Mouse (Mus musculus) limb, embryonic 13.5 days (tissue): ENCODE measurements around the gene Gm20896. TPM values are rescaled to one million over a fixed set of nuclear protein-coding genes. Genes with fewer than 3 reads are reported as not detected.
"Not testable (repeated sequence)": the region's sequence is repeated elsewhere in the genome, so short reads cannot be mapped to it uniquely, and the experiment has no call there.

Source experiments
- ATAC-seq: fragments of 200-750 bp; cut with Nextera tagmentation; 2 replicates; pipeline ENCODE4 v1.8.0; 2017; ENCODE audit warnings: low read depth, moderate number of reproducible peaks, moderate TSS enrichment; ENCODE audit not compliant: low FRiP score
- H3K27ac ChIP-seq: fragments of 300-500 bp; sonication (generic); 2 replicates; pipeline ENCODE4 v1.5.1; 2015; ENCODE audit warnings: inconsistent platforms, mild to moderate bottlenecking, moderate library complexity
- H3K27me3 ChIP-seq: fragments of 300-500 bp; sonication (generic); 2 replicates; pipeline ENCODE4 v1.6.1; 2015; ENCODE audit warnings: mild to moderate bottlenecking, inconsistent platforms
- H3K36me3 ChIP-seq: fragments of 300-500 bp; sonication (generic); 2 replicates; pipeline ENCODE4 v1.6.1; 2015; ENCODE audit warnings: inconsistent platforms, mild to moderate bottlenecking, moderate library complexity
- H3K4me1 ChIP-seq: fragments of 300-500 bp; sonication (generic); 2 replicates; pipeline ENCODE4 v1.6.1; 2015; ENCODE audit warnings: inconsistent platforms
- H3K4me2 ChIP-seq: fragments of 300-500 bp; sonication (generic); replicated peaks from 2 replicates; pipeline ENCODE4 v1.6.1; 2015; ENCODE audit warnings: inconsistent platforms, mild to moderate bottlenecking, moderate library complexity
- H3K4me3 ChIP-seq: fragments of 300-500 bp; sonication (generic); 2 replicates; pipeline ENCODE4 v1.5.1; 2015; ENCODE audit warnings: moderate library complexity, mild to moderate bottlenecking, inconsistent platforms
- H3K9ac ChIP-seq: fragments of 300-500 bp; sonication (generic); 2 replicates; pipeline ENCODE4 v1.6.1; 2015; ENCODE audit warnings: mild to moderate bottlenecking, inconsistent platforms
- H3K9me3 ChIP-seq: fragments of 300-500 bp; sonication (generic); 2 replicates; pipeline ENCODE4 v1.6.1; 2016; ENCODE audit warnings: inconsistent platforms
- WGBS: fragments of 180-500 bp; shearing (Covaris S2); methylation state at CpG from one replicate; pipeline ENCODE4 v1.1.7; 2015; 5-methylcytosine and 5-hydroxymethylcytosine counted together
- polyA plus RNA-seq: library from polyadenylated mRNA; unstranded; fragments of >200 nt; fragmentation: Nextera tagmentation; extraction: Ambion mirVana; gene quantifications from 2 replicates; pipeline ENCODE4 v1.2.1, GENCODE M21; 2015

The Gm20896 gene
- polyA plus RNA-seq: not detected in 2 replicates

DNA sequence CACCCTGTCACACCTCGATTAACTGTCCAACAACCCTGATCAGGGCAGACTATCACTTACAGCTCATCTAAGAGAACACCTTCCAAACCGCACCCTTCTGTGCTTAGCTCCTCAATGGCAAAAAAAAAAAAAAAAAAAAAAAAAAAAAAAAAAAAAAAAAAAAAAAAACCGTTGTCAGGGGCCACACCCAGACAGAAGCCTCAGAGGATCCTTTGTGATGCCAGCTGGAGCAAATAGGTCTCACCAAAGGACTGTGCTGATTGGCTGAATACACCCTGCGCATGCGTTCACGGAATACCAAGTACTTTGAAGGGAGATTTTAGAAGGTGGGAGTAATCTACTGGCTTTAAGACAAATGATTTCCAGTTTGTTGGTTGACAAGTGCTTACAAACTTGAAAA lies at the start of gene Gm20896:
Gene Gm20896, minus strand, starts transcription at position 101 of the 400 bp plus-strand sequence.
- not testable (repeated sequence) for H3K27ac ChIP-seq, H3K4me1 ChIP-seq, H3K9ac ChIP-seq, H3K4me2 ChIP-seq, H3K4me3 ChIP-seq, H3K36me3 ChIP-seq, ATAC-seq, H3K9me3 ChIP-seq, H3K27me3 ChIP-seq
- 83% methylated on average over 2 of the region's 6 CpGs for WGBS
